ENCODE assay signal across 9 mouse cellular contexts in the genomic region with DNA sequence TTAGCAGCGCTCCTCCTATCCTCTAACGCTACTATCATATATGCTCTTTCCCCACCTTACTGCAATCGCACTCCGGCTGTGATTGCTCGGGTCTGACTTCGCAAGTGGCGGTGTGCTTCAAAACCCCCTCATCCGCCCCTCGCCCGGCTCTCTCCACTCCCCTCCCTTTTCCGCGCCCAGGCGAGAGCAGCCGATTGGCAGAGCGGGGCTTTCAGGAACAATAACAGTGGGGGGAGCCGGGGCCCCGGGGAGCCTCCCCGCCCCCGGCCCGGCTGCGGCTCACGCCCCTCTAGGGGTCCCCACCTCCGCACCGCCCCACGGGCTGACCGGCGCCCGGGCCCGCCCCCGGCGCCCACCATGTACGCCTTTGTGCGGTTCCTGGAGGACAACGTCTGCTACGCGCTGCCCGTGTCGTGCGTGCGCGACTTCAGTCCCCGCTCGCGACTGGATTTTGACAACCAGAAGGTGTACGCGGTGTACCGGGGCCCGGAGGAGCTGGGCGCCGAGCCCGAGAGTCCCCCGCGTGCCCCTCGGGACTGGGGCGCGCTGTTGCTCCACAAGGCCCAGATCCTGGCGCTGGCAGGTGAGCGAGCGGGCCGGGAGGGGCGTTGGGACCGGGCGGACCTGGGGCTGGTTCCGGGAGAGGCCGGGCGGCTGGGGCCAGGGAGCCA. TPM values are rescaled to one million over a fixed set of nuclear protein-coding genes. Genes with fewer than 3 reads are reported as not detected.
DNase-seq lines count a peak whose midpoint lies in the region; ATAC-seq lines count a peak whose summit lies in the region.
"Had no signal": no experiment of that assay in that cellular context is flagged by ENCODE, and none has a peak within 500 bp of the region (broad histone marks: within the 10 kb centered on the region; RNA-seq: fewer than 3 reads in every experiment).

Gene Bend5 (plus strand): TSS at position 189 of the 671 bp plus-strand sequence.

- peak; percentile 31 for DNase-seq in WW6 (ENCODE audit: low read depth, low spot score)
- DNase-seq in gastrocnemius, postnatal 25 days: peak; percentile 42
- peak; percentile 71 to 82 for DNase-seq in left cerebral cortex, postnatal 36 days (ENCODE audit: low spot score in 2 of 2)
- DNase-seq in mesoderm, embryonic 11.5 days (ENCODE audit: low read depth, low spot score): peak; percentile 92
- DNase-seq in right cerebral cortex, postnatal 36 days (ENCODE audit: low spot score in 2 of 2): peak; percentile 52 to 65
- peak; percentile 42 for DNase-seq in urinary bladder, postnatal 25 days (ENCODE audit: low spot score)

- peak; percentile 80 for ATAC-seq in common myeloid progenitor, adult 5-6 weeks (replicated peaks; ENCODE audit: low read depth, poor library complexity, severe bottlenecking)
- ATAC-seq in inflammation-experienced regulatory T-cells, adult 6 months: peak; percentile 46

- intact Hi-C loops in left cerebral cortex, postnatal 36 days (cut with DNase I): no loop called here

RNA-seq across cellular contexts. Expression of gene Bend5, which starts in this region (rescaled TPM):
- total RNA-seq in common myeloid progenitor, adult 5-6 weeks (2017): 3.3 and 6.2 TPM in 2 replicates
- 1 to 10 TPM in 1 of 2 experiments, under 1 TPM in 1; 0.32 to 1.1 TPM for total RNA-seq in gastrocnemius, postnatal 25 days (2021)
- polyA plus RNA-seq in inflammation-experienced regulatory T-cells, adult 6 months (2017; shearing (Covaris generic)): under 1 TPM in 1 of 3 experiments, not detected in 2; 0.67 TPM
- total RNA-seq in left cerebral cortex, postnatal 36 days (2021): 10 to 100 TPM; 16.3 to 18.2 TPM
- polyA plus RNA-seq: macrophage had no signal

Comparison
In these comparisons a context has a peak if more than half of its experiments do, and no peak if none do; other contexts are left out.
1. Peak in every context shown above with its lines: DNase-seq and ATAC-seq.
2. Peak in ATAC-seq in inflammation-experienced regulatory T-cells, adult 6 months; RNA of the gene not detected or under 1 TPM.
3. DNase-seq: peak in every context shown above with its lines; median percentile 92 in mesoderm, embryonic 11.5 days; 76 in left cerebral cortex, postnatal 36 days; 58 in right cerebral cortex, postnatal 36 days; 42 in gastrocnemius, postnatal 25 days; 42 in urinary bladder, postnatal 25 days; 31 in WW6.